ENCODE assay signal across 8 mouse cellular contexts in genomic region chr2:118913551-118914276, GRCm38 (mm10). TPM values are rescaled to one million over a fixed set of nuclear protein-coding genes. Genes with fewer than 3 reads are reported as not detected.
DNase-seq lines count a peak whose midpoint lies in the region; ATAC-seq lines count a peak whose summit lies in the region.

No protein-coding gene starts in this region.

- peaks cover 18% of the 10 kb centered on the region for H3K36me3 ChIP-seq in heart, embryonic 12.5 days
- no peaks in the 10 kb centered on the region; the same call in 1 of the 2 replicates for H3K36me3 ChIP-seq in forebrain, embryonic 15.5 days
- peaks cover 12% of the 10 kb centered on the region for H3K36me3 ChIP-seq in limb, embryonic 15.5 days

- WGBS in heart, embryonic 12.5 days: 52% methylated on average over 11 of the region's 11 CpGs
- WGBS in forebrain, embryonic 15.5 days: 50% methylated on average over 11 of the region's 11 CpGs
- 54% methylated on average over 11 of the region's 11 CpGs for WGBS in limb, embryonic 15.5 days

- DNase-seq in heart, postnatal 10 days: no peak
- no peak for DNase-seq in layer of hippocampus, adult 9-11 months
- no peak for DNase-seq in layer of hippocampus, adult 11-12 months (ENCODE audit: low spot score)

- no peak overlapping the region for H3K27ac ChIP-seq in heart, embryonic 12.5 days (ENCODE audit: poor library complexity, severe bottlenecking)
- H3K27ac ChIP-seq in forebrain, embryonic 15.5 days (replicated peaks): peak overlapping the region; percentile 55
- H3K27ac ChIP-seq in limb, embryonic 15.5 days: no peak overlapping the region

- peak overlapping the region; percentile 12 for H3K4me2 ChIP-seq in heart, embryonic 12.5 days
- 0 out of 2 replicates have a peak overlapping the region, but pooled peaks have one; percentile 8 for H3K4me2 ChIP-seq in forebrain, embryonic 15.5 days (replicated peaks)
- H3K4me2 ChIP-seq in limb, embryonic 15.5 days: peak overlapping the region; percentile 3; the same call in 1 of the 2 replicates

- peaks cover 49% of the 10 kb centered on the region for H3K4me1 ChIP-seq in heart, embryonic 12.5 days (replicated peaks)
- peaks cover 35% of the 10 kb centered on the region for H3K4me1 ChIP-seq in forebrain, embryonic 15.5 days
- H3K4me1 ChIP-seq in limb, embryonic 15.5 days: peaks cover 31% of the 10 kb centered on the region

- no peaks in the 10 kb centered on the region for H3K27me3 ChIP-seq in heart, embryonic 12.5 days (replicated peaks)
- no peaks in the 10 kb centered on the region for H3K27me3 ChIP-seq in forebrain, embryonic 15.5 days
- H3K27me3 ChIP-seq in limb, embryonic 15.5 days: no peaks in the 10 kb centered on the region

- H3K4me3 ChIP-seq in heart, embryonic 12.5 days: no peak overlapping the region
- no peak overlapping the region for H3K4me3 ChIP-seq in forebrain, embryonic 15.5 days
- H3K4me3 ChIP-seq in limb, embryonic 15.5 days: no peak overlapping the region

- intact Hi-C loops in heart, postnatal 10 days (cut with DNase I): no loop called here

- no peaks in the 10 kb centered on the region for H3K9me3 ChIP-seq in heart, embryonic 12.5 days (replicated peaks)
- H3K9me3 ChIP-seq in forebrain, embryonic 15.5 days: no peaks in the 10 kb centered on the region
- H3K9me3 ChIP-seq in limb, embryonic 15.5 days: no peaks in the 10 kb centered on the region

- ATAC-seq in heart, embryonic 12.5 days (ENCODE audit: insufficient number of reproducible peaks, low FRiP score): 0 out of 2 replicates have a peak, but pooled peaks have one; percentile 16
- ATAC-seq in cerebellum, adult (ENCODE audit: insufficient number of reproducible peaks, low FRiP score, low TSS enrichment): peak; percentile 58
- 0 out of 2 replicates have a peak, but pooled peaks have one; percentile 30 for ATAC-seq in forebrain, embryonic 15.5 days (replicated peaks)
- no peak for ATAC-seq in limb, embryonic 15.5 days (ENCODE audit: insufficient number of reproducible peaks, low FRiP score, low TSS enrichment, low read depth)
- ATAC-seq in CD4-positive, CD25-positive, alpha-beta regulatory T cell, adult 4 months: no peak

- H3K9ac ChIP-seq in heart, embryonic 12.5 days: no peak overlapping the region
- H3K9ac ChIP-seq in forebrain, embryonic 15.5 days (replicated peaks): no peak overlapping the region
- no peak overlapping the region for H3K9ac ChIP-seq in limb, embryonic 15.5 days

RNA-seq across cellular contexts. Expression of gene Chst14, which starts 12.6 kb away (rescaled TPM):
- 23.9 and 25.4 TPM in 2 replicates for polyA plus RNA-seq in heart, embryonic 12.5 days (2016; fragmentation: Nextera tagmentation; extraction: Ambion mirVana)
- 10 to 100 TPM; 14.1 to 14.5 TPM for total RNA-seq in heart, postnatal 10 days (2021)
- 6.0 and 6.6 TPM in 2 replicates for polyA plus RNA-seq in forebrain, embryonic 15.5 days (2015; fragmentation: Nextera tagmentation; extraction: Ambion mirVana)
- 41.2 and 47.0 TPM in 2 replicates for polyA plus RNA-seq in limb, embryonic 15.5 days (2015; fragmentation: Nextera tagmentation; extraction: Ambion mirVana)
- 1 to 10 TPM in 1 of 2 experiments, under 1 TPM in 1; 0.96 to 1.5 TPM for polyA plus RNA-seq in CD4-positive, CD25-positive, alpha-beta regulatory T cell, adult 4 months (2017; shearing (Covaris generic))

RNA-seq across cellular contexts. Expression of gene Bahd1, which starts 13.5 kb away (rescaled TPM):
- polyA plus RNA-seq in heart, embryonic 12.5 days (2016; fragmentation: Nextera tagmentation; extraction: Ambion mirVana): 4.5 and 4.8 TPM in 2 replicates
- 10 to 100 TPM; 13.4 to 18.4 TPM for total RNA-seq in heart, postnatal 10 days (2021)
- 6.7 TPM in 2 replicates for polyA plus RNA-seq in forebrain, embryonic 15.5 days (2015; fragmentation: Nextera tagmentation; extraction: Ambion mirVana)
- 5.7 and 6.4 TPM in 2 replicates for polyA plus RNA-seq in limb, embryonic 15.5 days (2015; fragmentation: Nextera tagmentation; extraction: Ambion mirVana)
- 1 to 10 TPM; 2.5 to 3.8 TPM for polyA plus RNA-seq in CD4-positive, CD25-positive, alpha-beta regulatory T cell, adult 4 months (2017; shearing (Covaris generic))

RNA-seq across cellular contexts. Expression of gene Ivd, which starts 52.0 kb away (rescaled TPM):
- polyA plus RNA-seq in heart, embryonic 12.5 days (2016; fragmentation: Nextera tagmentation; extraction: Ambion mirVana): 68.2 and 68.7 TPM in 2 replicates
- 10 to 100 TPM; 96.3 to 98.2 TPM for total RNA-seq in heart, postnatal 10 days (2021)
- 54.2 and 62.1 TPM in 2 replicates for polyA plus RNA-seq in forebrain, embryonic 15.5 days (2015; fragmentation: Nextera tagmentation; extraction: Ambion mirVana)
- 66.7 and 70.7 TPM in 2 replicates for polyA plus RNA-seq in limb, embryonic 15.5 days (2015; fragmentation: Nextera tagmentation; extraction: Ambion mirVana)
- polyA plus RNA-seq in CD4-positive, CD25-positive, alpha-beta regulatory T cell, adult 4 months (2017; shearing (Covaris generic)): 10 to 100 TPM; 45.7 to 58.8 TPM

Comparison
In these comparisons a context has a peak if more than half of its experiments do, and no peak if none do; other contexts are left out.
1. ATAC-seq: peak in heart, embryonic 12.5 days (single experiment), cerebellum, adult (single experiment) and forebrain, embryonic 15.5 days (single experiment); none in limb, embryonic 15.5 days (single experiment) and CD4-positive, CD25-positive, alpha-beta regulatory T cell, adult 4 months (single experiment).
2. Peak in every context shown above with its lines, with median percentiles within 50 percentile points of each other: H3K4me2 ChIP-seq.